Mouse (Mus musculus) regulatory T cell (primary cell): ENCODE results near the gene Camta1.
"Not testable (repeated sequence)": the region's sequence is repeated elsewhere in the genome, so short reads cannot be mapped to it uniquely, and the experiment has no call there.

Experiments
- in situ Hi-C: fragments of 300-600 bp; cut with MboI, MseI; formaldehyde crosslinking; loops from one replicate; pipeline ENCODE4 v1.15.1; 2025; ENCODE audit warnings: high pct_unique_total_duplicates

Gene Camta1

GRCm38 (mm10) chr4:150875393-150875792 lies 986.3 kb downstream of the Camta1 start:
- in situ Hi-C loops = loop anchor here (25.0 kb wide), 1 partner anchor 213 kb away; the partner anchor contains the start of gene Slc45a1

- in situ Hi-C loops = not testable (repeated sequence)
Observed at GRCm38 (mm10) chr4:150874416-150874815, 987.3 kb downstream of the Camta1 start.

GRCm38 (mm10) chr4:150872681-150873080 lies 989.0 kb downstream of the Camta1 start:
- in situ Hi-C loops = no loop called here

GRCm38 (mm10) chr4:150872139-150872651 lies 989.5 kb downstream of the Camta1 start:
- in situ Hi-C loops = no loop called here

- in situ Hi-C loops = no loop called here
Observed at GRCm38 (mm10) chr4:150871392-150872138, 990.1 kb downstream of the Camta1 start.

GRCm38 (mm10) chr4:150870963-150871391 lies 990.7 kb downstream of the Camta1 start:
- in situ Hi-C loops = no loop called here

- in situ Hi-C loops = no loop called here
Observed at GRCm38 (mm10) chr4:150869276-150870197, 992.1 kb downstream of the Camta1 start.

- in situ Hi-C loops = no loop called here
Observed at GRCm38 (mm10) chr4:150868859-150869258, 992.8 kb downstream of the Camta1 start.

GRCm38 (mm10) chr4:150868161-150868560 lies 993.5 kb downstream of the Camta1 start:
- in situ Hi-C loops = no loop called here
